Mouse (Mus musculus): ENCODE measurements around the gene Tmcc2. TPM values are rescaled to one million over a fixed set of nuclear protein-coding genes. Genes with fewer than 3 reads are reported as not detected.

Gene Tmcc2
- 4.1 and 5.3 TPM in 2 replicates for polyA plus RNA-seq (2012; rRNA removed)

DNA sequence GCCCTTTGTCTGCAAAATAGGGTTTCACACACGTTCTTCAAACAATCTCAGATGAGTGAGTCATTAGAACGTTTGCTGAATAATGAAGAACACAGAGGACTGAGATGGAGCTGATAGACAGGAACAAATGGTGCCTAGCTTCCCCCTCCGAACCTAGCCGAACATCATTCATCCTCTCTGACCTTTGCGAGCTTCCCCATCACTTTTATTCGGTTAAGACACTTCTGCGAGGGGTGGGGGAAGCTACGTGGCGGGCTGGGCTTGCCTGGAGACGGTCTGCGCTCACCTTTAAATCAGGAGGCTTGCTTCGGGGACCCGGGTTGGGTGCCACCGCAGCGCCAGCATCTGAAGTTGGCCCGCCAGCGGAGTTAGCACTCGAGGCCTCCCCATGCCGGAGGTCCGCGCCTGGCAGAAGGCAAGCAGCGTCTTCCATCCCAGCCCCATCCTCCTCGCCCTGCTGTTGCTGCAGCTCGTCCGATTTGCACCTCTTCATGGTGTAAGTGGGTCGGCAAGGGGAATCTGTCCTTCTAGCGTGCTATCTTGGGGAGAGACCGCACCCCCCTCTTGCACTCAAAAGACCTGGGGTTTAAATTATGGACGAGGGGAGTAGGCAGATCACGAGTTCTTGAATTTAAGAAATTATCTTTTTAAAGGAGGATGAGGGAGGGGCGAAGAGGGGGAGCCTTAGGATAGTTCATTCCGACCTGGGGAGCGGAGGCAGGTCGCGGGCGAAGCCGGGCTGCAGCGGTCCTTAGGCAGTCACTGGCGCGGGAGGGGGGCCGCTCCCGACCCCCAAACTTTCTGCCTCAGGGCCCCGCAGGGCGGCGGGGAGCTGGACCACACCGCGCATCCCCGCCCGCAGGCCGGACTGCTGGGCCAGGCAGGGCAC lies at the start of gene Tmcc2:
Gene Tmcc2 (minus strand): TSS at position 591 of the 889 bp plus-strand sequence.
- no peak within 1 kb of the TSS for H3K27ac ChIP-seq (ENCODE audit: control insufficient read depth, insufficient read depth, low read length)
- DNase-seq = peak; percentile 19
- peak within 1 kb of the TSS; percentile 43 for H3K4me3 ChIP-seq (ENCODE audit: control insufficient read depth, insufficient read depth, low read length)
- TF ChIP-seq CTCF (IDR thresholded peaks at IDR 0.05; ENCODE audit: borderline replicate concordance, control insufficient read depth, extremely low read depth, insufficient read depth, low read length, poor library complexity) (no peak), POLR2A (IDR thresholded peaks at IDR 0.05; ENCODE audit: control insufficient read depth, extremely low read depth, insufficient read depth, low read length, poor library complexity) (no peak)
- H3K4me1 ChIP-seq (replicated peaks; ENCODE audit: control insufficient read depth, insufficient read depth, low read length) = peaks cover 11% of the 10 kb centered on the region; the same call in 1 of the 2 replicates
- H3K27me3 ChIP-seq (ENCODE audit: control insufficient read depth, insufficient read depth, low read length) = no peaks in the 10 kb centered on the region; the same call in 1 of the 2 replicates
- under 1% methylated on average over 45 of the region's 50 CpGs for WGBS
- H3K36me3 ChIP-seq (ENCODE audit: control insufficient read depth, insufficient read depth, low read length) = no peaks in the 10 kb centered on the region

GRCm38 (mm10) chr1:132437389-132437788 lies 46.3 kb upstream of the Tmcc2 start:
- H3K4me3 ChIP-seq (ENCODE audit: control insufficient read depth, insufficient read depth, low read length) = no peak overlapping the region
- no peaks in the 10 kb centered on the region for H3K27me3 ChIP-seq (ENCODE audit: control insufficient read depth, insufficient read depth, low read length)
- DNase-seq = no peak
- 0 out of 2 replicates have a peak, but pooled peaks cover 4% of the 10 kb centered on the region for H3K4me1 ChIP-seq (replicated peaks; ENCODE audit: control insufficient read depth, insufficient read depth, low read length)
- no peak for TF ChIP-seq POLR2A (IDR thresholded peaks at IDR 0.05; ENCODE audit: control insufficient read depth, extremely low read depth, insufficient read depth, low read length, poor library complexity)
- TF ChIP-seq CTCF (IDR thresholded peaks at IDR 0.05; ENCODE audit: borderline replicate concordance, control insufficient read depth, extremely low read depth, insufficient read depth, low read length, poor library complexity) = no peak
- WGBS = 36% methylated on average over 5 of the region's 5 CpGs
- H3K36me3 ChIP-seq (ENCODE audit: control insufficient read depth, insufficient read depth, low read length) = peaks cover 4% of the 10 kb centered on the region; the same call in 1 of the 2 replicates
- no peak overlapping the region for H3K27ac ChIP-seq (ENCODE audit: control insufficient read depth, insufficient read depth, low read length)

DNA sequence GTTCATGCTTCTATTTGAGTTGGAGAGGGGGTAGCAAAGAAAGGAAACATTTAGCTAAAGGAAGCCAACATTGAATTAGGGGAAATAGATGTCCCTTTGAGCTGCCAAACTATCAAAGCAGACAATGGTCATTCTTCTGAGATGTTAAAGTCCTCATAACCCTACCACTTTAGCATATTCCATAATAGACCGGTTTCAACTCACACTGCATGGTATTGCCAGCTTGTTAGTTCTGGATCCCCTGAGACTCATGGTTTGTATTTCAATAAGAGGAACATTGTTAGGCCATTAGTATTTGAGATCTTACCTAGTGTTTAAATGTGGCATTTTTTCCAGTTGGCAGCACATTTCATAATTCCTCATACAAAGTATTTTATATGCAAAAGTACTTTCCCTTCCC lies 45.9 kb upstream of the Tmcc2 start:
- H3K4me3 ChIP-seq (ENCODE audit: control insufficient read depth, insufficient read depth, low read length) = no peak overlapping the region
- no peak for TF ChIP-seq CTCF (IDR thresholded peaks at IDR 0.05; ENCODE audit: borderline replicate concordance, control insufficient read depth, extremely low read depth, insufficient read depth, low read length, poor library complexity)
- no peak for TF ChIP-seq POLR2A (IDR thresholded peaks at IDR 0.05; ENCODE audit: control insufficient read depth, extremely low read depth, insufficient read depth, low read length, poor library complexity)
- no peak overlapping the region for H3K27ac ChIP-seq (ENCODE audit: control insufficient read depth, insufficient read depth, low read length)
- WGBS = 61% methylated on average over 1 of the region's 1 CpGs
- H3K27me3 ChIP-seq (ENCODE audit: control insufficient read depth, insufficient read depth, low read length) = no peaks in the 10 kb centered on the region
- H3K36me3 ChIP-seq (ENCODE audit: control insufficient read depth, insufficient read depth, low read length) = peaks cover 4% of the 10 kb centered on the region; the same call in 1 of the 2 replicates
- H3K4me1 ChIP-seq (replicated peaks; ENCODE audit: control insufficient read depth, insufficient read depth, low read length) = 0 out of 2 replicates have a peak, but pooled peaks cover 4% of the 10 kb centered on the region
- DNase-seq = no peak

GRCm38 (mm10) chr1:132436320-132436958 lies 45.4 kb upstream of the Tmcc2 start:
- 42% methylated on average over 4 of the region's 4 CpGs for WGBS
- no peak for DNase-seq
- H3K36me3 ChIP-seq (ENCODE audit: control insufficient read depth, insufficient read depth, low read length) = peaks cover 4% of the 10 kb centered on the region; the same call in 1 of the 2 replicates
- H3K4me1 ChIP-seq (replicated peaks; ENCODE audit: control insufficient read depth, insufficient read depth, low read length) = peaks cover 8% of the 10 kb centered on the region; the same call in 1 of the 2 replicates
- no peak overlapping the region for H3K4me3 ChIP-seq (ENCODE audit: control insufficient read depth, insufficient read depth, low read length)
- TF ChIP-seq CTCF (IDR thresholded peaks at IDR 0.05; ENCODE audit: borderline replicate concordance, control insufficient read depth, extremely low read depth, insufficient read depth, low read length, poor library complexity) (no peak), POLR2A (IDR thresholded peaks at IDR 0.05; ENCODE audit: control insufficient read depth, extremely low read depth, insufficient read depth, low read length, poor library complexity) (no peak)
- no peak overlapping the region for H3K27ac ChIP-seq (ENCODE audit: control insufficient read depth, insufficient read depth, low read length)
- no peaks in the 10 kb centered on the region for H3K27me3 ChIP-seq (ENCODE audit: control insufficient read depth, insufficient read depth, low read length)

GRCm38 (mm10) chr1:132434032-132434431 lies 43.0 kb upstream of the Tmcc2 start:
- TF ChIP-seq CTCF (IDR thresholded peaks at IDR 0.05; ENCODE audit: borderline replicate concordance, control insufficient read depth, extremely low read depth, insufficient read depth, low read length, poor library complexity) (no peak), POLR2A (IDR thresholded peaks at IDR 0.05; ENCODE audit: control insufficient read depth, extremely low read depth, insufficient read depth, low read length, poor library complexity) (no peak)
- H3K4me1 ChIP-seq (replicated peaks; ENCODE audit: control insufficient read depth, insufficient read depth, low read length) = peaks cover 8% of the 10 kb centered on the region; the same call in 1 of the 2 replicates
- no peak overlapping the region for H3K27ac ChIP-seq (ENCODE audit: control insufficient read depth, insufficient read depth, low read length)
- H3K4me3 ChIP-seq (ENCODE audit: control insufficient read depth, insufficient read depth, low read length) = no peak overlapping the region
- DNase-seq = no peak
- H3K36me3 ChIP-seq (ENCODE audit: control insufficient read depth, insufficient read depth, low read length) = no peaks in the 10 kb centered on the region
- H3K27me3 ChIP-seq (ENCODE audit: control insufficient read depth, insufficient read depth, low read length) = no peaks in the 10 kb centered on the region
- WGBS = 94% methylated on average over 12 of the region's 12 CpGs

DNA sequence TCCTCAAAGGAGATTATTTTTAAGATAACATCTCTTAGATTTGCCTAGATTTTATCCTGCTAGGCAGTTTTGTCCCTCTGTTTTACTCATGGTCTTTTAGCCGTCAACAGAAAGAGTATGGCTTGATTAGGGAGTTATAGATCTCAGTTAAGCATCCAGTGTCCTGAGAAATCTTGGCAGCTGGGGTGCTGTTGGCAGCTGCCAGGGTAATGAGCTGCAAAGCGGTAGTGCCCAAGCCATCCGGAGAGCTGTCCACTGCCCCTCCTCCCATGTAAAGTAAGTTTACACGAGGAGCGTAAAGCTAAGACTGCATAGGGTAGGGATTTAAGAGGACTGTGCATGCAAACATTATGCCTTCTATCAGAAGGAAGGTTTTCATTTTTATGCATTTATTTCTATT lies 42.3 kb upstream of the Tmcc2 start:
- H3K27ac ChIP-seq (ENCODE audit: control insufficient read depth, insufficient read depth, low read length) = no peak overlapping the region
- no peak overlapping the region for H3K4me3 ChIP-seq (ENCODE audit: control insufficient read depth, insufficient read depth, low read length)
- 91% methylated on average over 5 of the region's 5 CpGs for WGBS
- TF ChIP-seq POLR2A (IDR thresholded peaks at IDR 0.05; ENCODE audit: control insufficient read depth, extremely low read depth, insufficient read depth, low read length, poor library complexity) = no peak
- H3K36me3 ChIP-seq (ENCODE audit: control insufficient read depth, insufficient read depth, low read length) = no peaks in the 10 kb centered on the region
- no peaks in the 10 kb centered on the region for H3K27me3 ChIP-seq (ENCODE audit: control insufficient read depth, insufficient read depth, low read length)
- DNase-seq = no peak
- peaks cover 8% of the 10 kb centered on the region; the same call in 1 of the 2 replicates for H3K4me1 ChIP-seq (replicated peaks; ENCODE audit: control insufficient read depth, insufficient read depth, low read length)

All from thymus, adult 2 months (tissue).